Mouse (Mus musculus): ENCODE measurements around the gene Paics. TPM values are rescaled to one million over a fixed set of nuclear protein-coding genes. Genes with fewer than 3 reads are reported as not detected.

The Paics gene
- polyA plus RNA-seq (2014; fragmentation: Illumina TruSeq; extraction: RNeasy Lipid Tissue Mini Kit (QIAGEN cat#74804); ENCODE audit: low read depth, low replicate concordance) = 149 TPM

GRCm38 (mm10) chr5:76951106-76952027, at the start of gene Paics, which contains the start of gene Ppat:
Gene Paics, plus strand, starts transcription at chr5:76951307.
Gene Ppat, minus strand, starts transcription at chr5:76951578.

GRCm38 (mm10) chr5:76905405-76906154, 45.5 kb upstream of the Paics start, which contains the start of gene Aasdh:
Gene Aasdh, minus strand, starts transcription at chr5:76905514.

GRCm38 (mm10) chr5:76974554-76975285, 23.6 kb downstream of the Paics start, which contains the start of gene Srp72:
Gene Srp72, plus strand, starts transcription at chr5:76974683.

GRCm38 (mm10) chr5:77004051-77004821, 53.1 kb downstream of the Paics start, which contains the start of gene Arl9:
Gene Arl9, plus strand, starts transcription at chr5:77004055.

GRCm38 (mm10) chr5:77015544-77016482, 64.7 kb downstream of the Paics start, which contains the start of gene Thegl:
Gene Thegl, plus strand, starts transcription at chr5:77016023.

Other genes with a start within 250 kb of the Paics start
- gene Aasdh, start 45.8 kb upstream of the Paics start, polyA plus RNA-seq (2014; fragmentation: Illumina TruSeq; extraction: RNeasy Lipid Tissue Mini Kit (QIAGEN cat#74804); ENCODE audit: low read depth, low replicate concordance) = 26.6 TPM
- 12.3 TPM for gene Ppat, start 271 bp downstream of the Paics start, polyA plus RNA-seq (2014; fragmentation: Illumina TruSeq; extraction: RNeasy Lipid Tissue Mini Kit (QIAGEN cat#74804); ENCODE audit: low read depth, low replicate concordance)
- gene Srp72, start 23.4 kb downstream of the Paics start, polyA plus RNA-seq (2014; fragmentation: Illumina TruSeq; extraction: RNeasy Lipid Tissue Mini Kit (QIAGEN cat#74804); ENCODE audit: low read depth, low replicate concordance) = 40.8 TPM
- not detected for gene Arl9, start 52.7 kb downstream of the Paics start, polyA plus RNA-seq (2014; fragmentation: Illumina TruSeq; extraction: RNeasy Lipid Tissue Mini Kit (QIAGEN cat#74804); ENCODE audit: low read depth, low replicate concordance)
- not detected for gene Thegl, start 64.7 kb downstream of the Paics start, polyA plus RNA-seq (2014; fragmentation: Illumina TruSeq; extraction: RNeasy Lipid Tissue Mini Kit (QIAGEN cat#74804); ENCODE audit: low read depth, low replicate concordance)
- gene Hopx, start 163.8 kb downstream of the Paics start, polyA plus RNA-seq (2014; fragmentation: Illumina TruSeq; extraction: RNeasy Lipid Tissue Mini Kit (QIAGEN cat#74804); ENCODE audit: low read depth, low replicate concordance) = 335 TPM

Data from heart, adult 10 weeks (tissue).